Mouse (Mus musculus) left cerebral cortex, adult 11 months (tissue): ENCODE measurements around the gene Slc5a4b.

Experiments
- DNase-seq: peaks from one replicate; pipeline ENCODE4 v3.0.0; 2022; ENCODE audit warnings: low spot score

Gene Slc5a4b

GRCm38 (mm10) chr10:76036962-76037361, 73.8 kb downstream of the Slc5a4b start:
- DNase-seq, result no peak

GRCm38 (mm10) chr10:76035277-76035676, 75.5 kb downstream of the Slc5a4b start:
- no peak for DNase-seq

GRCm38 (mm10) chr10:76034001-76034600, 76.7 kb downstream of the Slc5a4b start:
- no peak for DNase-seq

- no peak for DNase-seq
Observed at GRCm38 (mm10) chr10:76033119-76033455, 77.7 kb downstream of the Slc5a4b start.

GRCm38 (mm10) chr10:76032402-76033118, 78.2 kb downstream of the Slc5a4b start, which contains the start of gene Zfp280b:
Gene Zfp280b (plus strand): TSS chr10:76032650.
- DNase-seq, result peak; percentile 90

- no peak for DNase-seq
Observed at GRCm38 (mm10) chr10:76031511-76032401, 79.0 kb downstream of the Slc5a4b start.

- no peak for DNase-seq
Observed at GRCm38 (mm10) chr10:76030496-76030895, 80.3 kb downstream of the Slc5a4b start.

GRCm38 (mm10) chr10:76029276-76029675, 81.5 kb downstream of the Slc5a4b start:
- DNase-seq, result no peak

GRCm38 (mm10) chr10:76028396-76028795, 82.4 kb downstream of the Slc5a4b start:
- DNase-seq, result no peak

GRCm38 (mm10) chr10:76028016-76028366, 82.8 kb downstream of the Slc5a4b start:
- DNase-seq, result no peak

GRCm38 (mm10) chr10:76027127-76028015, 83.4 kb downstream of the Slc5a4b start:
- DNase-seq, result no peak

GRCm38 (mm10) chr10:76025470-76026190, 85.1 kb downstream of the Slc5a4b start:
- no peak for DNase-seq

GRCm38 (mm10) chr10:76023921-76024320, 86.8 kb downstream of the Slc5a4b start:
- DNase-seq, result no peak

- DNase-seq, result no peak
Observed at GRCm38 (mm10) chr10:76021728-76022127, 89.0 kb downstream of the Slc5a4b start.

GRCm38 (mm10) chr10:76016886-76017285, 93.9 kb downstream of the Slc5a4b start:
- DNase-seq, result no peak

GRCm38 (mm10) chr10:76012922-76013321, 97.8 kb downstream of the Slc5a4b start:
- no peak for DNase-seq

GRCm38 (mm10) chr10:76009812-76010211, 100.9 kb downstream of the Slc5a4b start:
- DNase-seq, result no peak
